Mouse (Mus musculus): ENCODE results near the gene Bola2.

DNA sequence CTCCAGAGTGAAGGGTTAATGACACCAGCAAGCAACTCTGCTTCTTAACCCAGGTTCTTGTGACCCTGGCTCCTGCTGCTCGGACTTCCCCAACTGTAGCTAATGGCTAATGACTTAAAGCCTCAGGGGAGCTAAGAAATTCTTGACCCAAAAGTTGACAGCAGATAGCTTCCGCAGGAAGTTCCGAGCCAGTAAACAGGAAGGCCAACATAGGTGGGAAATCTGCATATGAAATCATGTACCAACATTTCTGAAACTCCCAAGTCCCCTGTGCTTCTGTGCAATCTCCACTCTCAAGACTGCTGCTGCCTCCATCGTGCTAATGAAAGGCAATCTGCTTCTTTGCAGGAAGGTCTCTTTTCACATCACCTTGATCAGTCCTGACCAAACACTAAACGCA, 49.5 kb upstream of the Bola2 start:
- TF ChIP-seq CTCF (conservative IDR thresholded peaks at IDR 0.05; ENCODE audit: insufficient read depth, insufficient read length, low read depth, low read length): no peak
- TF ChIP-seq POLR2A (IDR thresholded peaks at IDR 0.05; ENCODE audit: low read depth, low read length): no peak

Measured in kidney, adult 2 months (tissue).